Mouse (Mus musculus) hindbrain, embryonic 14.5 days (tissue): ENCODE measurements around the gene Vmp1. TPM values are rescaled to one million over a fixed set of nuclear protein-coding genes. Genes with fewer than 3 reads are reported as not detected.

ENCODE experiments used
- ATAC-seq: fragments of 200-750 bp; cut with Nextera tagmentation; 2 replicates; pipeline ENCODE4 v1.8.0; 2017; ENCODE audit warnings: moderate number of reproducible peaks, mild to moderate bottlenecking, moderate TSS enrichment, moderate library complexity; ENCODE audit not compliant: low FRiP score
- DNase-seq: peaks from one replicate; pipeline ENCODE4 v3.0.0-alpha.2; 2015; ENCODE audit warnings: low spot score
- H3K27ac ChIP-seq: fragments of 300-500 bp; sonication (generic); 2 replicates; pipeline ENCODE4 v1.5.1; 2014; ENCODE audit warnings: mild to moderate bottlenecking, moderate library complexity
- H3K27me3 ChIP-seq: fragments of 300-500 bp; sonication (generic); 2 replicates; pipeline ENCODE4 v1.6.1; 2014; ENCODE audit warnings: mild to moderate bottlenecking, low read length, mixed read lengths; ENCODE audit not compliant: control insufficient read depth, insufficient read depth
- H3K36me3 ChIP-seq: fragments of 300-500 bp; sonication (generic); replicated peaks from 2 replicates; pipeline ENCODE4 v1.6.1; 2014; ENCODE audit not compliant: control insufficient read depth, insufficient read depth
- H3K4me1 ChIP-seq: fragments of 300-500 bp; sonication (generic); replicated peaks from 2 replicates; pipeline ENCODE4 v1.6.1; 2014; ENCODE audit warnings: antibody characterized with exemption, low read length, mixed read lengths; ENCODE audit not compliant: control insufficient read depth, insufficient read depth
- H3K4me2 ChIP-seq: fragments of 300-500 bp; sonication (generic); replicated peaks from 2 replicates; pipeline ENCODE4 v1.6.1; 2014; ENCODE audit warnings: mild to moderate bottlenecking, moderate library complexity
- H3K4me3 ChIP-seq: fragments of 300-500 bp; sonication (generic); replicated peaks from 2 replicates; pipeline ENCODE4 v1.5.1; 2014; ENCODE audit warnings: mild to moderate bottlenecking, low read length
- H3K9ac ChIP-seq: fragments of 300-500 bp; sonication (generic); 2 replicates; pipeline ENCODE4 v1.6.1; 2014
- H3K9me3 ChIP-seq: fragments of 300-500 bp; sonication (generic); 2 replicates; pipeline ENCODE4 v1.6.1; 2016; ENCODE audit warnings: low read length; ENCODE audit not compliant: control insufficient read depth
- WGBS: fragments of 180-500 bp; shearing (Covaris S2); extraction: QIAGEN DNeasy Blood & Tissue Kit; methylation state at CpG from one replicate; pipeline ENCODE4 v1.1.7; 2014; 5-methylcytosine and 5-hydroxymethylcytosine counted together
- polyA plus RNA-seq: library from polyadenylated mRNA; unstranded; fragments of >200 nt; fragmentation: Nextera tagmentation; extraction: Ambion mirVana; gene quantifications from 2 replicates; pipeline ENCODE4 v1.2.1, GENCODE M21; 2014

Vmp1 gene
- polyA plus RNA-seq, 1 experiment from 2014 or later: 148 TPM

DNA sequence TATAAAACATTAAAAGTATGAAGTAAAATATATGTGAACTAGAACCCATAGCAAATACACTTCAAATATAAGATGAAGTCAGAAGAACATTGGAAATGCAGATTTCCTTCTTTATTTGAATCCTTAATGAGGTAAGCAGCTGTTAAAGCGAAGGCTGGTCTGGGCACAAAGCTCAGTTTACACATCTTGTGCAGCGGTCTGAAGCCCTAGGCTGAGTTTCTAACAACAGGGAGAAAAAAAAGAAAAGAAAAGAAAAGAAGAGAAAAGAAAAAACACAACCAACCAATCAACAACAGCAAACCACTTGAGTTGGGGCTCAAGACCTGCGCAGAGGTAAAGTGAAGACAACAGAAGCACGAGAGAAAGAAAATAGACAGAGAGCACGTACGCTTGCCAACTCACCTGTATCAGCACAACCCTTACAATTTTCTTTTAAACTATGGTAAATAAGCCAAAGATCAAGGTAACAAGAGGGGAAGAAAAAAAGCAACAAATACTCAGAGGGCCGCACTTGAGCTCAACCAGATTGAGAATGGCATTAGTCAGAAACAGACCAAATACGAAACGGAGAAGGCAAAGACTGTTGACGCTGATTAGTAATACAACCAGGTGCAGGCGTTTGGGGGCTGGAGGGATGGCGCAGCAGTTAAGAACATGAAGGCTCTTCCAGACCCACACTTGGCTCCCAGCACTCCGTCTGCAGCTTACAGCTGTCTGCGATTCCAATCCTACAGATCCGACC, 35.8 kb downstream of the Vmp1 start:
- H3K4me2 ChIP-seq: no peak overlapping the region
- DNase-seq (no peak), ATAC-seq (no peak)
- no peaks in the 10 kb centered on the region for H3K4me1 ChIP-seq
- no peak overlapping the region for H3K9ac ChIP-seq
- no peak overlapping the region for H3K4me3 ChIP-seq
- WGBS: 85% methylated on average over 15 of the region's 15 CpGs
- no peaks in the 10 kb centered on the region for H3K9me3 ChIP-seq
- H3K27ac ChIP-seq: no peak overlapping the region
- no peaks in the 10 kb centered on the region for H3K27me3 ChIP-seq
- H3K36me3 ChIP-seq: peaks cover 8% of the 10 kb centered on the region; the same call in 1 of the 2 replicates

GRCm38 (mm10) chr11:86646885-86647459, 36.7 kb downstream of the Vmp1 start:
- peak overlapping the region; percentile 11; the same call in 1 of the 2 replicates for H3K9ac ChIP-seq
- H3K36me3 ChIP-seq: peaks cover 15% of the 10 kb centered on the region; the same call in 1 of the 2 replicates
- ATAC-seq (no peak), DNase-seq (no peak)
- H3K27ac ChIP-seq: no peak overlapping the region
- 86% methylated on average over 3 of the region's 3 CpGs for WGBS
- H3K4me3 ChIP-seq: no peak overlapping the region
- H3K9me3 ChIP-seq: no peaks in the 10 kb centered on the region
- no peaks in the 10 kb centered on the region for H3K4me1 ChIP-seq
- no peaks in the 10 kb centered on the region for H3K27me3 ChIP-seq
- no peak overlapping the region for H3K4me2 ChIP-seq

DNA sequence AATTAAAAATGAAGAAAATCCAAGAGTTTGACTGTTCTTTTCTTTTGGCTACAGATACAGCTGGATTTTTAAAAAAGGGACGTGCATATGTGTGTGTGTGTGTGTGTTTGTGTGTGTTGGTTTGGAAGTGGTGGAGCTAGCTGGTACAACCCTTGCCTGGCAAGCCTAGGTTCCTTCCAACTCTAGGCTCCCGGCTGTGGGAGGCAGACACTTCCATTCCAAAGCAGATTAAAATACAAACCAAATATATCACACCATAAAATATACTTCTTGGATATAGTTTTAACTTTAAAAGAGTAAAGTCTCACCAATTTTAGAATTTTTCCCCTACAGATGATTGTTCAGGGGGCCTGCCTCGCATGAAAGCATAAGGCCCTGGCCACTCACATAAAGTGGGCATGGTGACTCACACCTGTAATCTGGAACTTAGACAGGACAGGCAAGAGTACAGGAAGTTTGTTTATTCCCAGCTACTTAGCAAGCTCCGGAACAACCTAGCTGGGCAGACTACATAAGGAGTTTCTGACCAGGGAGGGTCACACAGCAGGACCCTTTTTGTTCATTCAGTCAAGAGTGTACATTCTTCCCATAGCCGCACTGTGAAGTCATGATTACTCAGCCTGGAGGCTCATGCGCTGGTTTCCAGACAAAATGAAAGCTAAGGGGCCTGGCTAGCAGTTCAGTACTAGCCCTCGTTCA, 37.4 kb downstream of the Vmp1 start:
- WGBS: 61% methylated on average over 7 of the region's 7 CpGs
- no peaks in the 10 kb centered on the region for H3K9me3 ChIP-seq
- no peak overlapping the region for H3K27ac ChIP-seq
- H3K36me3 ChIP-seq: peaks cover 18% of the 10 kb centered on the region; the same call in 1 of the 2 replicates
- H3K9ac ChIP-seq: peak overlapping the region; percentile 11; the same call in 1 of the 2 replicates
- ATAC-seq (no peak), DNase-seq (no peak)
- H3K27me3 ChIP-seq: no peaks in the 10 kb centered on the region
- H3K4me1 ChIP-seq: no peaks in the 10 kb centered on the region
- H3K4me2 ChIP-seq: no peak overlapping the region
- H3K4me3 ChIP-seq: no peak overlapping the region

DNA sequence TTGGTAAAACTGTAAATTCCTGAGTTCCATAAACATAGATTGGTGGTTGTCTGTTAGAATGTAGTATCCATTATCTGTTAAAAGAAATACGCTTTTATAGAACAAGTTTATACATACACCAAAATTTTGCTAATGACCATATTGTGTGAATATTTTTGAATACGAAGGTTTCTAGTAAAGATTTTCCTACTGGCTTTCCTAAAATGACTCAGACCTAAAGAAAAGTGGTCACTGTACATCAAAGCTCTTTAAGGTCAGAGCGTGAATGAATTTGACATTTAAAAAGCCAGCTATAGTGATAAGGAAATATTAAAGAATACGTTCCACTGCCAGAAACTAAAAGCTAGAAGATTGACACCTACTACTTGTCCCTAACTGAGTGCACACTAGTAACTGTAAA, 39.1 kb downstream of the Vmp1 start:
- no peaks in the 10 kb centered on the region for H3K9me3 ChIP-seq
- H3K27me3 ChIP-seq: no peaks in the 10 kb centered on the region
- H3K4me3 ChIP-seq: no peak overlapping the region
- H3K27ac ChIP-seq: no peak overlapping the region
- DNase-seq (no peak), ATAC-seq (no peak)
- H3K36me3 ChIP-seq: peaks cover 18% of the 10 kb centered on the region; the same call in 1 of the 2 replicates
- WGBS: 97% methylated on average over 4 of the region's 4 CpGs
- no peak overlapping the region for H3K4me2 ChIP-seq
- no peak overlapping the region for H3K9ac ChIP-seq
- H3K4me1 ChIP-seq: no peaks in the 10 kb centered on the region

DNA sequence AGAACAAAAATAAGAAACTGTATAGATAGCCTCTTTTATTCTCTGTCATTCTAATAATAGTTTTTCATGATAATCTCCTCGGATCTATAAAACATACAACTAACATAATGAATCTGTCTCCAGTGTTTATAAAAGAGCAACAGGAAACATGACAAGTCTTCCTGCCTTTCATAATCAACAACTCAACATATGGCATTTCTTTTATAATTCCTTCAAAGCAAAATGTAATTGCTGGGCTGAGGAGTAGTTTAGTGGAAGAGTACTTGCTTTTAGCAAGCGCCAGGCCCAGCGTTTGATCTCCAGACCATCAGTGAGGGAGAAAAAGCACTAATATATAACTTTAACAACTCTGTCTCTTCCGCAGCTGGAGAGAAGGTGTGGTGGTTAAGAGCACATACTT, 41.9 kb downstream of the Vmp1 start:
- Histone ChIP-seq H3K4me3 (no peak overlapping the region), H3K27me3 (no peaks in the 10 kb centered on the region), H3K4me2 (no peak overlapping the region), H3K27ac (no peak overlapping the region), H3K4me1 (no peaks in the 10 kb centered on the region), H3K9ac (no peak overlapping the region), H3K36me3 (peaks cover 18% of the 10 kb centered on the region; the same call in 1 of the 2 replicates), H3K9me3 (no peaks in the 10 kb centered on the region)
- 88% methylated on average over 4 of the region's 4 CpGs for WGBS
- ATAC-seq (no peak), DNase-seq (no peak)

GRCm38 (mm10) chr11:86637697-86638096, 45.9 kb downstream of the Vmp1 start:
- Histone ChIP-seq H3K4me2 (no peak overlapping the region), H3K9me3 (no peaks in the 10 kb centered on the region), H3K27me3 (no peaks in the 10 kb centered on the region), H3K27ac (no peak overlapping the region), H3K36me3 (peaks cover 23% of the 10 kb centered on the region; the same call in 1 of the 2 replicates), H3K9ac (no peak overlapping the region), H3K4me1 (no peaks in the 10 kb centered on the region), H3K4me3 (no peak overlapping the region)
- DNase-seq: no peak
- WGBS: 74% methylated on average over 2 of the region's 2 CpGs
- ATAC-seq: no peak

DNA sequence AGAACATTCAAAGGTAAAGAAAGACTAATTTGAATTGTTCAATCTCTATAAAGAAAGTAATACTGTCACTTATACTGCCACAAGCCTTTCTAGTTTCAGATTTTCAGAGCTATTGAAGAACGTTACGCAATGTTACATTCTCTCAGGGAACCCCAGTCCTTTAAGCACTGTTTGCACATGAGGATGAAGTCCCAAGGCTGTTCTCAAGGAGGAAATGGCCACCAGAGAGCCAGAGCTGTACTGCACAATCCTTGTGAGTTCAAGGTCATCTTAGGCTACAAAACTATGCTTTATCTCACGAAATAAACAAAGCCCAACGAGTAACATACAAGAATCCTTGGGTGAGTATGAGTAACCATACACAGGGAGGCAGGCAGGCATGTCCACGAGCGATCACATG, 49.2 kb downstream of the Vmp1 start:
- Histone ChIP-seq H3K4me3 (no peak overlapping the region), H3K9me3 (no peaks in the 10 kb centered on the region), H3K27ac (no peak overlapping the region), H3K36me3 (peaks cover 22% of the 10 kb centered on the region), H3K27me3 (no peaks in the 10 kb centered on the region), H3K4me1 (no peaks in the 10 kb centered on the region), H3K4me2 (no peak overlapping the region), H3K9ac (no peak overlapping the region)
- WGBS: 95% methylated on average over 6 of the region's 6 CpGs
- DNase-seq: no peak
- no peak for ATAC-seq

GRCm38 (mm10) chr11:86629941-86630340, 53.7 kb downstream of the Vmp1 start:
- Histone ChIP-seq H3K27ac (no peak overlapping the region), H3K27me3 (no peaks in the 10 kb centered on the region), H3K4me3 (no peak overlapping the region), H3K4me1 (no peaks in the 10 kb centered on the region), H3K9ac (no peak overlapping the region), H3K9me3 (no peaks in the 10 kb centered on the region), H3K36me3 (peaks cover 26% of the 10 kb centered on the region), H3K4me2 (no peak overlapping the region)
- ATAC-seq (no peak), DNase-seq (no peak)
- WGBS: 82% methylated on average over 7 of the region's 7 CpGs

DNA sequence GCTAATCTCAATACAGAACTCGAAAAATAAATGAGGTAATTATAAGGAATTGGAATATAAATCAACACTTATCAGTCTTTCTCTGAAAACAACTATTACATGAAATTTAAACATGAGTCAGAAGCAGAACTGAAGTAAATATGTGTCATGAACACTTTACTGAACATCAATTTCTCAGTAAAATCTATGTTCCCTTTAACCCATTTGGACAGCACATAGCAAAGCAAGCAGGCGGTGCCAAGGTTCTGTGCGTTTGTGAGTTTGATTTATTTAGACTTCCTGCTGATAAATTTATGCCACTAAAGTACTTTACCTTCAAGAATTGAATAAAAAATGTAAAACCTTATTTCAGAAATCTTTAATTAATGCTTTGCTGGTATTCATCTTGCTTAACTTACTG, 54.2 kb downstream of the Vmp1 start:
- 91% methylated on average over 3 of the region's 3 CpGs for WGBS

More for the DNA sequence above, 54.2 kb downstream of the Vmp1 start:
- DNase-seq: no peak
- Histone ChIP-seq H3K36me3 (peaks cover 21% of the 10 kb centered on the region), H3K4me1 (no peaks in the 10 kb centered on the region), H3K27me3 (no peaks in the 10 kb centered on the region), H3K27ac (no peak overlapping the region), H3K4me3 (no peak overlapping the region), H3K9ac (no peak overlapping the region), H3K9me3 (no peaks in the 10 kb centered on the region), H3K4me2 (no peak overlapping the region)
- ATAC-seq: no peak
